Mouse (Mus musculus): ENCODE measurements around the gene Tnip3. TPM values are rescaled to one million over a fixed set of nuclear protein-coding genes. Genes with fewer than 3 reads are reported as not detected.

Tnip3 gene
- polyA plus RNA-seq, 1 experiment from 2014 or later, result not detected

DNA sequence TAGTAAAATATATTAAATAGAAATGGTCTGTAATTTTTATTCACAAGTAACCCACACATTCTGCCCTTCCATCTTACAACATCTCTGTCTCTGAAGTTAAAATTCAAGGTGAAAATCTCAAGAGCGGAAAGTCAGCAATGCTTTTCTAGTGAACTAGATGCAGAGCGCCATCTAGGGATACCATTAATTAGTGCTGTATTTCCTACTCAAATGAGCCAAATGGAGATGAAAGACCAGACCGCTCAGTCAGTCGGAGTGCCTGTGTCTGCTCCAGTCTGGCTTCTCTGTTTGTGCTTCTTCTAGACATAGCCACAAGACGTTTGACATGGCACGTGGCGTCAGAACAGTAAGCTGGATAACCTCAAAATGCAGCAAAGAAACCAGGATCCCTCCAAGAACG, 44.6 kb downstream of the Tnip3 start:
- DNase-seq (peak; percentile 84), ATAC-seq (ENCODE audit: low FRiP score, low TSS enrichment) (no peak)
- Histone ChIP-seq H3K27ac (replicated peaks; ENCODE audit: low read depth, low read length) (no peak overlapping the region), H3K9me3 (ENCODE audit: control insufficient read depth, low read length) (no peaks in the 10 kb centered on the region), H3K4me2 (ENCODE audit: low read length) (no peak overlapping the region), H3K9ac (replicated peaks; ENCODE audit: low read length) (no peak overlapping the region), H3K4me1 (ENCODE audit: control insufficient read depth, insufficient read depth, low read length) (no peaks in the 10 kb centered on the region), H3K27me3 (ENCODE audit: control insufficient read depth, insufficient read depth, low read length) (no peaks in the 10 kb centered on the region), H3K4me3 (replicated peaks; ENCODE audit: low read depth, low read length) (no peak overlapping the region), H3K36me3 (ENCODE audit: control insufficient read depth, insufficient read depth, low read length) (no peaks in the 10 kb centered on the region)
- 35% methylated on average over 8 of the region's 8 CpGs for WGBS

DNA sequence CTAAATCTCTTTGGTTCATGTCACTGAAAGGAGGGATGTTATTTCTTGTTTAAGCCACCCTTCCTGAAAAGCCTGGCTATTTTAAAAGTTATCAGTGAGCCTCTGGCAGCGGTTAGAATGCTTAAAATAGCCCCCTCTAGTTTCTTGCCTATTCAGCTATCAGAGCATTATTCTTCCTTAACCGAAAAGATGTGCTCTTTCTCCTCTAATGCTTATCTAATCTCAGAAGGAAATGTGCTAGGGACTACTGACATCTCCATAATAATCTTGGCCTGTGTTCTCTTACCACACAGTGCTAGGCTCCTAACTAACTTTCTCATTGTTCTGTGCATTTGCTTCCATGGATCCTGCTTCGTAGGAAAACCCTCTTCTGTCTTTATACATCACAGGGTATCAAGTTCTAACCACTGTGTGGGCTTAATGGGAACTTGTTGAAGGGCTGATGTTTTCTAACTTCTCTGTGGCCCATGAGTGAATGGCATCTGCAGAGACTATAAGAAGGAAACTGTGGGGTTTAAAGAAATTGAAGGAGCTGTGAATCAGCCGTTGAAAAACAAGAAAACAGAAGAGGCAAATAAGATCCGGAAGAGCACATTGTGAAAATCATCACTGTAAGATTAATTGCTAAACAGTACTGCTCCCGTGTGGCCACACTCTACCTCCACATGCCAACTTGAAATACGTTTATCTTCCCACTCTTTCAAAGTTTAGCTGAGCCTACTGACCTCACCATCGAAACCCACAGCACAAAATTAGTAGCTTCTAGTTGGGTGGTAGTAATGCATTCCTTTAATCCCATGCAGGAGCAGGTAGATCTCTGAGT, 53.2 kb downstream of the Tnip3 start:
- 83% methylated on average over 8 of the region's 8 CpGs for WGBS
- Histone ChIP-seq H3K36me3 (ENCODE audit: control insufficient read depth, insufficient read depth, low read length) (no peaks in the 10 kb centered on the region), H3K4me1 (ENCODE audit: control insufficient read depth, insufficient read depth, low read length) (no peaks in the 10 kb centered on the region), H3K4me2 (ENCODE audit: low read length) (no peak overlapping the region), H3K27me3 (ENCODE audit: control insufficient read depth, insufficient read depth, low read length) (no peaks in the 10 kb centered on the region; the same call in 1 of the 2 replicates), H3K27ac (replicated peaks; ENCODE audit: low read depth, low read length) (no peak overlapping the region), H3K4me3 (replicated peaks; ENCODE audit: low read depth, low read length) (no peak overlapping the region), H3K9me3 (ENCODE audit: control insufficient read depth, low read length) (no peaks in the 10 kb centered on the region), H3K9ac (replicated peaks; ENCODE audit: low read length) (no peak overlapping the region)
- no peak for ATAC-seq (ENCODE audit: low FRiP score, low TSS enrichment)
- DNase-seq, result no peak

DNA sequence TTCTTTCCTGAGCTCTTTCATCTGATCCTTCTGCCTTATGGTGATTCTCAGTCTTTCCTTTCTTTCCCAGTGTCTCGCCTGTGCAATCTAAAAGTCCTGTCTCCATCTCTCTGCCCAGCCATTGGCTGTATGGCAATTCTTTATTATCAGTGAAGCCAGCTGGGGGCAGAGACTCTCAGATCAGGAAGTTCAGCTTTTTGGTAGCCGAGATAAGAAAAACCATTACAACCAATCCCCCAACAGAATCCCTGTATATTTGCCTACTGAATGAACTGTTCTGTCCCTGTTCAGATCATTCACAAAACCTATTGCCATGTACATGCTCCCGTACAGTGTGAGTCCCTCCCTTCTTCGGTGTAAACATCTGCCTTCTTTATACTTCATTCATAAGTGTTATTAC, 57.9 kb downstream of the Tnip3 start:
- H3K27ac ChIP-seq (replicated peaks; ENCODE audit: low read depth, low read length), result no peak overlapping the region
- DNase-seq, result no peak
- peaks cover 4% of the 10 kb centered on the region; the same call in 1 of the 2 replicates for H3K4me1 ChIP-seq (ENCODE audit: control insufficient read depth, insufficient read depth, low read length)
- H3K4me2 ChIP-seq (ENCODE audit: low read length), result no peak overlapping the region
- no peak for ATAC-seq (ENCODE audit: low FRiP score, low TSS enrichment)
- H3K9me3 ChIP-seq (ENCODE audit: control insufficient read depth, low read length), result no peaks in the 10 kb centered on the region
- no peak overlapping the region for H3K4me3 ChIP-seq (replicated peaks; ENCODE audit: low read depth, low read length)
- H3K27me3 ChIP-seq (ENCODE audit: control insufficient read depth, insufficient read depth, low read length), result no peaks in the 10 kb centered on the region; the same call in 1 of the 2 replicates
- H3K36me3 ChIP-seq (ENCODE audit: control insufficient read depth, insufficient read depth, low read length), result no peaks in the 10 kb centered on the region
- no peak overlapping the region for H3K9ac ChIP-seq (replicated peaks; ENCODE audit: low read length)
- 78% methylated on average over 4 of the region's 4 CpGs for WGBS

DNA sequence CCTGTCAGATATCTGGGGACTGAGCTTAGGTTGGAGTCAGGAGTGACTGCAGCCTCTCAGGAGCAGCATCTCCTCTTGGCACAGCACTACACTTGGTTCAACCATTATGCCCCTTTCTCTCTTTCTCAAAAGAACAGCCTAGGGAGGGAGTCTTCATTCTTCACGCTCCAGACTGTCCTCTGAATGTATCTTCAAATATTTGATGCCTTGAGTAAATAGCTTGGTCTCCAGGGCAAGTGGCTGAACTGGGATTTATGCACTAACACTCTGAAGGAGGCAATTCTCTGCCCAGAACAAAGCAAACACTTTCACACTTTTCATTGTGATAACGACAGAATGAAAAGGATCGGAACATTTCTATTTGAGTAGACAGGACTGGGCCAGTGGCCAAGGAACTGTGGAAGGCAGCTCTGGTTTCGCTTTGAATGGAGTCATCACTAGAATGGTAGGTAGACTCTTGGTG, 59.8 kb downstream of the Tnip3 start:
- Histone ChIP-seq H3K4me2 (ENCODE audit: low read length) (no peak overlapping the region), H3K9me3 (ENCODE audit: control insufficient read depth, low read length) (no peaks in the 10 kb centered on the region), H3K27me3 (ENCODE audit: control insufficient read depth, insufficient read depth, low read length) (no peaks in the 10 kb centered on the region; the same call in 1 of the 2 replicates), H3K4me1 (ENCODE audit: control insufficient read depth, insufficient read depth, low read length) (peaks cover 4% of the 10 kb centered on the region; the same call in 1 of the 2 replicates), H3K4me3 (replicated peaks; ENCODE audit: low read depth, low read length) (no peak overlapping the region), H3K27ac (replicated peaks; ENCODE audit: low read depth, low read length) (no peak overlapping the region), H3K9ac (replicated peaks; ENCODE audit: low read length) (no peak overlapping the region), H3K36me3 (ENCODE audit: control insufficient read depth, insufficient read depth, low read length) (no peaks in the 10 kb centered on the region)
- 23% methylated on average over 4 of the region's 4 CpGs for WGBS
- ATAC-seq (ENCODE audit: low FRiP score, low TSS enrichment), result peak; percentile 62
- DNase-seq, result peak; percentile 69

DNA sequence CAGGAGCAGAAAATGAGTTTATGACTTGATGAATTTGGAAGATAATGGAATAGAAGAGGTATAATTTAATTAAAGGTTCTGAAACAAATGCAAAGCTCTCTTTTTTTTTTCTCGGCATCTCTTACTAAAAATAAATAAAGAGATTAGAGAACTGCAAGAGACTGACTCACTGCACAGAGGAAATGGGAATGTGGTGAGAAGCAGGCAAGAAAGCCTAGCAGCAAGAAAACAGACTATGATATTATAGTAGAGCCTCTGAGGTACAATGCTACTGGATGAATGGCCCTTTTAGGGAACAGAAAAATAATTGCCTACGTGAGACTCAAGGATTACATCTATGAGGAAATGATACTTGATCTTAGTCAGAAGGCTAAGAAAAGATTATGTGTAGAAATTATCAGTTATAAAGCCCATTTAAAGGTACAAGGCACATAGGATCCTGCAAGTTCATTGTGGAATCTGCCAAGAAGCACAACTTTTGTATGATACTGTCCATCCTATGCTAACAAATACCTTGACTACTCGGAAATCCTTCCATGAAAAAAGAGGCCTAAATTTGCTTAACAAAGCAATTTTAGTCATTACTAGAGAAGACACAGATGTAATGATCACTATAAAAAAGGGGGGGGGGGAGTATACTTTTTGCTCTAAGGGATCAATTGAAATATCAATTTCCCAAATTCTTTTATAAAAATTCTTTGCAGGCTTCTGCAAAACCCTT, 60.4 kb downstream of the Tnip3 start:
- no peak for ATAC-seq (ENCODE audit: low FRiP score, low TSS enrichment)
- no peak overlapping the region for H3K27ac ChIP-seq (replicated peaks; ENCODE audit: low read depth, low read length)
- 77% methylated on average over 3 of the region's 3 CpGs for WGBS

DNA sequence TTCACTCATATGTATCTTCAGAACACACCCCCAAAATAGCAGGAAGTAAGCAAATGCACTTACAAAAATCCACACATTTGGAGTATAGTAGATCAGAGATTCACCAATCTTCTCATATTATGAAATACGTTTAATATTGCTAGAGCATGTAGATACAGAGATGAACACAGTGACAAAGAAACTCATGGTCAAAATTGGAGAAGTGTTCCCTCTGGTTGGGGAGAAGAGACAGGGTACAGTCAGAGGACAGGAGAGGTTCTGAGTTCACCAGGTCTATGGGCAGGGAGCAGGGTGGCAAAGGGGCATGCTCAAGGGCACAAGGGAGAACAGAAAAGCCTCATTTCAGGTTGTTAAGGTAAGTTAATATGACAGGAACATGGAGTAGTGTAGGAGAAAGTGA, 63.7 kb downstream of the Tnip3 start:
- DNase-seq, result no peak
- Histone ChIP-seq H3K9me3 (ENCODE audit: control insufficient read depth, low read length) (no peaks in the 10 kb centered on the region), H3K27ac (replicated peaks; ENCODE audit: low read depth, low read length) (no peak overlapping the region), H3K4me2 (ENCODE audit: low read length) (no peak overlapping the region), H3K4me1 (ENCODE audit: control insufficient read depth, insufficient read depth, low read length) (peaks cover 4% of the 10 kb centered on the region; the same call in 1 of the 2 replicates), H3K27me3 (ENCODE audit: control insufficient read depth, insufficient read depth, low read length) (no peaks in the 10 kb centered on the region), H3K9ac (replicated peaks; ENCODE audit: low read length) (no peak overlapping the region), H3K4me3 (replicated peaks; ENCODE audit: low read depth, low read length) (no peak overlapping the region), H3K36me3 (ENCODE audit: control insufficient read depth, insufficient read depth, low read length) (no peaks in the 10 kb centered on the region)
- ATAC-seq (ENCODE audit: low FRiP score, low TSS enrichment), result no peak
- WGBS, result 91% methylated on average over 1 of the region's 1 CpGs

More for the DNA sequence above, 60.4 kb downstream of the Tnip3 start:
- H3K9me3 ChIP-seq (ENCODE audit: control insufficient read depth, low read length), result no peaks in the 10 kb centered on the region
- H3K4me3 ChIP-seq (replicated peaks; ENCODE audit: low read depth, low read length), result no peak overlapping the region
- H3K4me2 ChIP-seq (ENCODE audit: low read length), result no peak overlapping the region
- no peaks in the 10 kb centered on the region; the same call in 1 of the 2 replicates for H3K27me3 ChIP-seq (ENCODE audit: control insufficient read depth, insufficient read depth, low read length)
- H3K4me1 ChIP-seq (ENCODE audit: control insufficient read depth, insufficient read depth, low read length), result peaks cover 4% of the 10 kb centered on the region; the same call in 1 of the 2 replicates
- H3K9ac ChIP-seq (replicated peaks; ENCODE audit: low read length), result no peak overlapping the region
- no peaks in the 10 kb centered on the region for H3K36me3 ChIP-seq (ENCODE audit: control insufficient read depth, insufficient read depth, low read length)
- no peak for DNase-seq

DNA sequence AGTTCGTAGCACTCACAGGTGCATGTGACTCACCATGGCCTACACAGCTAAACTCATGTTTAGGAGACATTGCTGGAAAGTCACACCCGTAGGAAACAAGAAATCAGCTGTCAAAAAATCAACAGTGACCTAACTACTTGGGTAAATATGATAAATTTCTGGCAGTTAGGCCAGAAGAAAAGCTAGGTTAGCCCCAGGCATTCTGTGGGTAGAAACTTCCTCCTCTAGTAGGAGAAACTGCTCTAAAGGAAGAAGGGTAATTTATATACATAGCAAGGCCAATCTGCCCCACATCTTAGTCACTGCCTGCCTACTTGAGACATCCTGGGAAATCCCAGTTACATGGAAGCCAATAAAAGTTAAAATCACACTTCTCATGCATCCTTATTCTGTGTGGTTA, 64.9 kb downstream of the Tnip3 start:
- DNase-seq, result no peak
- Histone ChIP-seq H3K4me3 (replicated peaks; ENCODE audit: low read depth, low read length) (no peak overlapping the region), H3K4me2 (ENCODE audit: low read length) (no peak overlapping the region), H3K4me1 (ENCODE audit: control insufficient read depth, insufficient read depth, low read length) (no peaks in the 10 kb centered on the region), H3K36me3 (ENCODE audit: control insufficient read depth, insufficient read depth, low read length) (no peaks in the 10 kb centered on the region), H3K9ac (replicated peaks; ENCODE audit: low read length) (no peak overlapping the region), H3K9me3 (ENCODE audit: control insufficient read depth, low read length) (no peaks in the 10 kb centered on the region), H3K27me3 (ENCODE audit: control insufficient read depth, insufficient read depth, low read length) (no peaks in the 10 kb centered on the region), H3K27ac (replicated peaks; ENCODE audit: low read depth, low read length) (no peak overlapping the region)
- no peak for ATAC-seq (ENCODE audit: low FRiP score, low TSS enrichment)
- whole genome bisulfite sequencing, result 96% methylated on average over 2 of the region's 2 CpGs

DNA sequence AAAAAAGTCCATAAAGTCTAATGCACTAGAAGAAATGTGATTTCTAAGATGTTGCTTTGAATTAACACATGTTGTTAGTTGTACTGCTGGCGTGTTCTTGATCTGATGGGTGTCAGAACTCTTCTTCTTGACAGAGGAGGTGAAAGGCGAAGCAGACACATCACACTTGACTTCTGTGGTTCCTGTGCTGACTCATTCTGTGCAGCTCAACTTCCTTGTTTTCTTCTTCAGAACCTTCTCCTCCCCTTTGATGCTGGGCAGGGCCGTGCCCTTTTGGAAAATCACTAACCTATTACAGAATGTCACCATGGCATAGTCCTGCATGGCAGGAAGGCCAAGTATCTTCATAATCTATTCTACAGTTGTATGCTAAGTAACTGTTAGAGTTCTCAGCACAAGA, 69.1 kb downstream of the Tnip3 start:
- Histone ChIP-seq H3K4me2 (ENCODE audit: low read length) (no peak overlapping the region), H3K4me1 (ENCODE audit: control insufficient read depth, insufficient read depth, low read length) (no peaks in the 10 kb centered on the region), H3K27ac (replicated peaks; ENCODE audit: low read depth, low read length) (no peak overlapping the region), H3K36me3 (ENCODE audit: control insufficient read depth, insufficient read depth, low read length) (no peaks in the 10 kb centered on the region), H3K9me3 (ENCODE audit: control insufficient read depth, low read length) (no peaks in the 10 kb centered on the region), H3K27me3 (ENCODE audit: control insufficient read depth, insufficient read depth, low read length) (no peaks in the 10 kb centered on the region), H3K4me3 (replicated peaks; ENCODE audit: low read depth, low read length) (no peak overlapping the region), H3K9ac (replicated peaks; ENCODE audit: low read length) (no peak overlapping the region)
- WGBS, result 89% methylated on average over 3 of the region's 3 CpGs
- ATAC-seq (ENCODE audit: low FRiP score, low TSS enrichment) (no peak), DNase-seq (no peak)
